Mouse (Mus musculus): ENCODE results near the gene Celsr3. TPM values are rescaled to one million over a fixed set of nuclear protein-coding genes. Genes with fewer than 3 reads are reported as not detected.

Celsr3 gene
- polyA plus RNA-seq, 1 experiment: 1.1 TPM

GRCm38 (mm10) chr9:108854241-108854696 lies 28.1 kb downstream of the Celsr3 start:
- DNase-seq (ENCODE audit: low read depth): no peak

DNA sequence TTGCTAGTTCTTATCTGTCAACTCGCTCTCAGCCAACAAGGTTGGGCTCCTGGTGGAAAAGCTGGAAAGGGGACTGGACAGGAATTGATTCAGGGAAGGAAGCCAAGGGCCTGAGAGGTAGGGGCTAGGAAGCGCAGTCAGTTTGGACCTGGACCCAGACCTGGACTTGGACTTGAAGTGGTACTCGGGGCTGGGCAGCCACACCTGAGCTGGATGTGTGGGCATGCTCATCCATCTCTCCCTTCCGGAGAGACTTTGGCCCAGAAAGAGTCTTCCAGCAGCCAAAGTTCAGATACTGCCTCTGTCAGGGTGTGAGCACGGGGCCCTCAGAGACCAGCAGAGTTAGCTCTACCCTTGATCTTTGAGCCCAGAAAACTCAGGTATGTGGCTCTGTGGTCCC lies 29.2 kb downstream of the Celsr3 start:
- no peak for DNase-seq (ENCODE audit: low read depth)

GRCm38 (mm10) chr9:108858792-108859527 lies 32.8 kb downstream of the Celsr3 start:
- no peak for DNase-seq (ENCODE audit: low read depth)

Other genes starting within 250 kb of the Celsr3 start
- gene Wdr6, start 247.6 kb upstream of the Celsr3 start, polyA plus RNA-seq (2012; rRNA removed): 48.1 and 59.1 TPM in 2 replicates
- gene P4htm, start 228.7 kb upstream of the Celsr3 start, polyA plus RNA-seq (2012; rRNA removed): 9.5 and 11.4 TPM in 2 replicates
- gene Arih2, start 176.9 kb upstream of the Celsr3 start, polyA plus RNA-seq (2012; rRNA removed): 40.2 and 44.6 TPM in 2 replicates
- gene Slc25a20, start 164.2 kb upstream of the Celsr3 start, polyA plus RNA-seq (2012; rRNA removed): 29.2 and 30.0 TPM in 2 replicates
- gene Prkar2a, start 137.0 kb upstream of the Celsr3 start, polyA plus RNA-seq (2012; rRNA removed): 18.3 and 18.9 TPM in 2 replicates
- 261 and 273 TPM in 2 replicates for gene Ip6k2, start 42.5 kb upstream of the Celsr3 start, polyA plus RNA-seq (2012; rRNA removed)
- gene Nckipsd, start 18.0 kb upstream of the Celsr3 start, polyA plus RNA-seq (2012; rRNA removed): 43.0 and 46.4 TPM in 2 replicates
- 10.7 and 17.5 TPM in 2 replicates for gene Slc26a6, start 27.0 kb downstream of the Celsr3 start, polyA plus RNA-seq (2012; rRNA removed)
- 0.69 and 0.98 TPM in 2 replicates for gene Tmem89, start 88.3 kb downstream of the Celsr3 start, polyA plus RNA-seq (2012; rRNA removed)
- gene Uqcrc1, start 110.3 kb downstream of the Celsr3 start, polyA plus RNA-seq (2012; rRNA removed): 396 and 468 TPM in 2 replicates
- 17.9 and 18.8 TPM in 2 replicates for gene Col7a1, start 127.3 kb downstream of the Celsr3 start, polyA plus RNA-seq (2012; rRNA removed)
- 2.1 and 3.0 TPM in 2 replicates for gene Ucn2, start 159.7 kb downstream of the Celsr3 start, polyA plus RNA-seq (2012; rRNA removed)
- 43.8 and 48.3 TPM in 2 replicates for gene Pfkfb4, start 165.5 kb downstream of the Celsr3 start, polyA plus RNA-seq (2012; rRNA removed)
- 224 and 225 TPM in 2 replicates for gene Shisa5, start 212.2 kb downstream of the Celsr3 start, polyA plus RNA-seq (2012; rRNA removed)
- gene Trex1, start 233.4 kb downstream of the Celsr3 start, polyA plus RNA-seq (2012; rRNA removed): 48.4 and 60.7 TPM in 2 replicates
- gene Atrip, start 247.8 kb downstream of the Celsr3 start, polyA plus RNA-seq (2012; rRNA removed): 21.9 and 24.2 TPM in 2 replicates